Mouse (Mus musculus) forebrain, embryonic 14.5 days (tissue): ENCODE measurements at regions not wholly inside any gene's neighbourhood (a gene's known extent, or its start where the extent isn't known, plus 50 kb on each side); places are given as distances from the start of the nearest gene placed in this dataset.

ENCODE experiments used
- ATAC-seq: fragments of 200-750 bp; cut with Nextera tagmentation; 2 replicates; pipeline ENCODE4 v1.8.0; 2017; ENCODE audit warnings: mild to moderate bottlenecking, moderate library complexity
- DNase-seq: peaks from one replicate; pipeline ENCODE4 v3.0.0-alpha.2; 2015; ENCODE audit warnings: low spot score
- H3K27ac ChIP-seq: fragments of 300-500 bp; sonication (generic); 2 replicates; pipeline ENCODE4 v1.5.1; 2014; ENCODE audit warnings: low read depth, mild to moderate bottlenecking, control low read depth, low read length, moderate library complexity
- H3K27me3 ChIP-seq: fragments of 300-500 bp; sonication (generic); replicated peaks from 2 replicates; pipeline ENCODE4 v1.6.1; 2014; ENCODE audit warnings: low read length, control low read depth, mixed read lengths; ENCODE audit not compliant: control insufficient read depth, insufficient read depth
- H3K36me3 ChIP-seq: fragments of 300-500 bp; sonication (generic); 2 replicates; pipeline ENCODE4 v1.6.1; 2014; ENCODE audit warnings: low read length, control low read depth; ENCODE audit not compliant: control insufficient read depth, insufficient read depth
- H3K4me1 ChIP-seq: fragments of 300-500 bp; sonication (generic); 2 replicates; pipeline ENCODE4 v1.6.1; 2014; ENCODE audit warnings: antibody characterized with exemption, low read length, control low read depth; ENCODE audit not compliant: control insufficient read depth, insufficient read depth
- H3K4me2 ChIP-seq: fragments of 300-500 bp; sonication (generic); 2 replicates; pipeline ENCODE4 v1.6.1; 2014; ENCODE audit warnings: mild to moderate bottlenecking, control low read depth, low read length
- H3K4me3 ChIP-seq: fragments of 300-500 bp; sonication (generic); 2 replicates; pipeline ENCODE4 v1.5.1; 2014; ENCODE audit warnings: low read depth, low read length, control low read depth
- H3K9ac ChIP-seq: fragments of 300-500 bp; sonication (generic); 2 replicates; pipeline ENCODE4 v1.6.1; 2014; ENCODE audit warnings: mild to moderate bottlenecking, low read length, control low read depth, moderate library complexity
- H3K9me3 ChIP-seq: fragments of 300-500 bp; sonication (generic); replicated peaks from 2 replicates; pipeline ENCODE4 v1.6.1; 2016; ENCODE audit warnings: low read length, control low read depth, mixed read lengths; ENCODE audit not compliant: control insufficient read depth
- WGBS: fragments of 180-500 bp; shearing (Covaris S2); extraction: QIAGEN DNeasy Blood & Tissue Kit; methylation state at CpG from one replicate; pipeline ENCODE4 v1.1.7; 2014; 5-methylcytosine and 5-hydroxymethylcytosine counted together

- 93% methylated on average over 5 of the region's 5 CpGs for WGBS
- Histone ChIP-seq H3K9ac (no peak overlapping the region), H3K4me3 (no peak overlapping the region), H3K36me3 (no peaks in the 10 kb centered on the region), H3K4me2 (no peak overlapping the region), H3K27me3 (no peaks in the 10 kb centered on the region), H3K4me1 (no peaks in the 10 kb centered on the region), H3K9me3 (no peaks in the 10 kb centered on the region), H3K27ac (no peak overlapping the region)
- ATAC-seq = no peak
- no peak for DNase-seq
Observed at GRCm38 (mm10) chr16:24069411-24069810, 80.8 kb upstream of the Bcl6 start.

DNA sequence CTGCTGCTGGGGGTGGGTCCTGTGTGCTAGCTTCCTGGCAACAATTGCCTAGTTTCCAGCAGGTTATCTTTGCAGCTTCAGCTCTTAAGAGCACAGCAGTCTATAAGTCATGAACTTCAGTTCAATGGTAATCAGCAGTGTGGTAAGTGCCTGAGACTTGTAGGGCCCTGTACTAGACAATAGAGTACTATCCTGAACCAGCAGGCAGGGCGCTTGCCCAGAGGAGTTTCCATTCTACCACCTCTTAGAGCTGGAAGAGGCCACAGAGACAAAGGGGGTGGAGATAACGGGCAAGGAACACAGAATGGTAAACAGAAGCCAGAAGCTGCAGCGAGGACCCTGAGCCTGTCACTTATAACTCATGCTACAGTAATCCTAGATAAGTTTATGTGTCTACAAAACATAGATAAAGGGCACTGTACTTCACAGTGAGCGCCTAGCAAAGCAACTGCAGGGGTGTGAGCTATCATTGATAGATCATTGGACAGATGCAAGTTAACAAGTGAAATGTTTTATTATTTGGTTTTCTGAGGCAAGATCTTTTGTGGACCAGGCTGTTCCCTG is 79.7 kb upstream of the Bcl6 start:
- no peaks in the 10 kb centered on the region for H3K36me3 ChIP-seq
- no peak overlapping the region for H3K9ac ChIP-seq
- no peaks in the 10 kb centered on the region for H3K9me3 ChIP-seq
- no peaks in the 10 kb centered on the region for H3K4me1 ChIP-seq
- no peak overlapping the region for H3K4me3 ChIP-seq
- H3K27me3 ChIP-seq = no peaks in the 10 kb centered on the region
- WGBS = 48% methylated on average over 4 of the region's 4 CpGs
- no peak overlapping the region for H3K4me2 ChIP-seq
- DNase-seq (no peak), ATAC-seq (no peak)
- no peak overlapping the region for H3K27ac ChIP-seq

DNA sequence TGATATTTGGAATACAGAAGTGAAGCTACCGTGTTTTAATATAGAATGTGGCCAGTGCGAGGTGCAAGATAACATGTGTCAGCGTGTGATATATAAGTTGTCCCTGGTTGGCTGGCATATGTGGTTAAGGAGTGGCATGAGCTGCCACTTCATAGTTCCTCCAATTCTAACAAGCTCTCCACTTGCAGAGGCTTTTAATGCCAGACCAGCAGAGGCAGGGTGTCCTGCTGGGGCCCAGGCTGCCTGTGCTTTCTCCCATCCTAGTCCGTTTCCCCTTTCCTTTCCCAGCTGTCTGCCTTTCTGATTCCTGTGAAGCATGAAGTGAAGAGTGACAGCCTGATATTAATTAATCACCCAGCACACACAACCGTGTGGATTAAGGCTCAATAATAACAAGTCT is 73.7 kb upstream of the Bcl6 start:
- no peak for DNase-seq
- no peak overlapping the region for H3K4me2 ChIP-seq
- no peaks in the 10 kb centered on the region for H3K36me3 ChIP-seq
- no peak overlapping the region for H3K4me3 ChIP-seq
- H3K27me3 ChIP-seq = no peaks in the 10 kb centered on the region
- WGBS = 64% methylated on average over 5 of the region's 5 CpGs
- no peaks in the 10 kb centered on the region for H3K9me3 ChIP-seq
- H3K27ac ChIP-seq = no peak overlapping the region
- H3K4me1 ChIP-seq = no peaks in the 10 kb centered on the region
- ATAC-seq = no peak
- no peak overlapping the region for H3K9ac ChIP-seq

DNA sequence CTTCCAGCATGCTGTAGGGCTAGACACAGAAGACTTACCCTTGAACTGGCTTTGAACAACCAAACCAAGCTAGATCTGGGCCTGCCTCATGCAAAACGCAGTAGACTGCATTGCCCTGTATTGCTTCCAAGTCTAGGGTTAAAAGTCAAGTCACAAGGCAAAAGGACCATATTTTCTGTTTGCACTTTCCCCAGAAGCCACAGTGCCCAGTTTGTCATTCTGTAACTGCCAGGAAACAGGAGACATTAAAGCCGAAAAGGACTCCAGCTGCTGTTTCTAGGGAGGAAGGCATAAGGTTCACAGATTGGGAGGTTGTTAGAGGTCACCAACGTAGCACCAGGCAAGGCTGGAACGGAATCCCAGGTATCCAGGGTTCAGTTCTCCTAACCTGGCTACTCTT is 72.8 kb upstream of the Bcl6 start:
- 91% methylated on average over 4 of the region's 4 CpGs for WGBS
- no peak for ATAC-seq

GRCm38 (mm10) chr16:24059090-24059600 is 70.5 kb upstream of the Bcl6 start:
- no peak for ATAC-seq
- H3K9me3 ChIP-seq = no peaks in the 10 kb centered on the region
- no peak overlapping the region for H3K4me2 ChIP-seq
- no peaks in the 10 kb centered on the region for H3K4me1 ChIP-seq
- WGBS = 72% methylated on average over 4 of the region's 4 CpGs
- H3K9ac ChIP-seq = no peak overlapping the region
- no peak overlapping the region for H3K27ac ChIP-seq
- H3K27me3 ChIP-seq = no peaks in the 10 kb centered on the region
- H3K36me3 ChIP-seq = no peaks in the 10 kb centered on the region
- H3K4me3 ChIP-seq = no peak overlapping the region
- no peak for DNase-seq

More for the DNA sequence above, 72.8 kb upstream of the Bcl6 start:
- H3K9me3 ChIP-seq = no peaks in the 10 kb centered on the region
- H3K27me3 ChIP-seq = no peaks in the 10 kb centered on the region
- H3K4me2 ChIP-seq = no peak overlapping the region
- no peak overlapping the region for H3K4me3 ChIP-seq
- H3K9ac ChIP-seq = no peak overlapping the region
- no peaks in the 10 kb centered on the region for H3K4me1 ChIP-seq
- no peak for DNase-seq
- no peak overlapping the region for H3K27ac ChIP-seq
- H3K36me3 ChIP-seq = no peaks in the 10 kb centered on the region

GRCm38 (mm10) chr16:24056885-24057531 is 68.4 kb upstream of the Bcl6 start:
- DNase-seq (no peak), ATAC-seq (no peak)
- H3K4me1 ChIP-seq = no peaks in the 10 kb centered on the region
- no peak overlapping the region for H3K4me3 ChIP-seq
- no peak overlapping the region for H3K4me2 ChIP-seq
- no peaks in the 10 kb centered on the region for H3K27me3 ChIP-seq
- no peaks in the 10 kb centered on the region for H3K36me3 ChIP-seq
- WGBS = 35% methylated on average over 11 of the region's 11 CpGs
- no peak overlapping the region for H3K9ac ChIP-seq
- no peaks in the 10 kb centered on the region for H3K9me3 ChIP-seq
- no peak overlapping the region for H3K27ac ChIP-seq

DNA sequence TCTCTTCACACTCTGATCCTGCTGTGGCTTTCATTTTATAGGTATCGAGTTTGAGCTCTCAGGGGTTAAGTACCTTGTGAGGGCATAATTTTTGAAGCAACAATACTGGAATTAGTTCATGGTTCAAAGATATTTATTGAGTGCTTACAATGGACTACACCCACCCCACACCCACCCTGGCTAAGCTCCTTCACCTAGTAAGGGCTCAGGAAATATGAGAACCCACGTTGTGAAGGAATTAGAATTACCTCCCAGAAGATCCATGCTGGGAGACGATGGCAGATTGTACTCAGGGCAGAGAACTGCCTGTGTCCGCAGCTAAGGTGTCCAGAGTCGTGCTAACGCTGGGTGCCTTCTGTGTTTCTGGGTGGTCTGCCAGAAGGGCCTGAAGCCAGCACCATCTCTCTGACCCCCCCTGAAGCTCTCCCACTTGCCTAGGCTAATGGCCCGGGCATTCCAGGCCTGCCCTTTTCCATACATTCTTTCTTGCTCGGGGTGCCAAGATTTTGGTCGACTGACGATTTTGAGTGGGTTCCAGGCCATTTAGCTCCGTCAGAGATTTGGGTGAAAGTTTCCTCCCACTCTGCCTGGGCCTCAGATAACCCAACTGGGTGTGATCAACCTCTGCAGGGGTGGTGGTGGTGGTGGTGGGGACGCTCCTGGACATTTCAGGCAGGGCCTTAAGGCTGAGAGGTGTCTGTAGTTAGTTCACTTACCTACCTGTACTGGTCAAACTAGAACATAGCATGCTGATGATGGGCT is 67.7 kb upstream of the Bcl6 start:
- 41% methylated on average over 12 of the region's 12 CpGs for WGBS
- Histone ChIP-seq H3K9me3 (no peaks in the 10 kb centered on the region), H3K36me3 (no peaks in the 10 kb centered on the region), H3K27me3 (no peaks in the 10 kb centered on the region), H3K4me1 (no peaks in the 10 kb centered on the region), H3K4me2 (no peak overlapping the region), H3K4me3 (no peak overlapping the region), H3K27ac (no peak overlapping the region), H3K9ac (no peak overlapping the region)
- no peak for DNase-seq
- ATAC-seq = no peak

GRCm38 (mm10) chr16:24054293-24054692 is 65.6 kb upstream of the Bcl6 start:
- H3K27me3 ChIP-seq = no peaks in the 10 kb centered on the region
- H3K36me3 ChIP-seq = no peaks in the 10 kb centered on the region
- no peak for ATAC-seq
- no peaks in the 10 kb centered on the region for H3K4me1 ChIP-seq
- no peak for DNase-seq
- WGBS = 99% methylated on average over 3 of the region's 3 CpGs
- no peaks in the 10 kb centered on the region for H3K9me3 ChIP-seq
- no peak overlapping the region for H3K27ac ChIP-seq
- H3K4me3 ChIP-seq = no peak overlapping the region
- H3K9ac ChIP-seq = no peak overlapping the region
- no peak overlapping the region for H3K4me2 ChIP-seq

GRCm38 (mm10) chr16:24053403-24053802 is 64.8 kb upstream of the Bcl6 start:
- peak; percentile 27 for DNase-seq
- Histone ChIP-seq H3K9ac (no peak overlapping the region), H3K4me1 (no peaks in the 10 kb centered on the region), H3K4me3 (no peak overlapping the region), H3K27ac (no peak overlapping the region), H3K27me3 (no peaks in the 10 kb centered on the region), H3K4me2 (no peak overlapping the region), H3K9me3 (no peaks in the 10 kb centered on the region), H3K36me3 (no peaks in the 10 kb centered on the region)
- WGBS = 78% methylated on average over 10 of the region's 10 CpGs
- ATAC-seq = no peak
